Mouse (Mus musculus): ENCODE results near the gene Taf15.

Gene Taf15

GRCm38 (mm10) chr11:83472324-83473234 lies at the start of gene Taf15:
TSS of gene Taf15 (plus strand) at chr11:83473086.
- in situ Hi-C loops (cut with MboI; ENCODE audit: unreplicated experiment in 2 of 2), result no loop called here

GRCm38 (mm10) chr11:83424681-83425080 lies 48.2 kb upstream of the Taf15 start:
- in situ Hi-C loops (cut with MboI; ENCODE audit: unreplicated experiment in 2 of 2), result loop anchor here (5.0 to 10.0 kb wide), 4 partner anchors 67 to 512 kb away; partner anchors contain the start of gene Unc45b (in 1 of the 2)

GRCm38 (mm10) chr11:83426964-83427363 lies 45.9 kb upstream of the Taf15 start:
- in situ Hi-C loops (cut with MboI; ENCODE audit: unreplicated experiment in 2 of 2), result loop anchor here in 1 of 2 experiments (10.0 kb wide), 1 partner anchor 102 kb away; no protein-coding TSS in a partner anchor

- in situ Hi-C loops (cut with MboI; ENCODE audit: unreplicated experiment in 2 of 2), result loop anchor here in 1 of 2 experiments (10.0 kb wide), 1 partner anchor 105 kb away; no protein-coding TSS in a partner anchor
Measured at GRCm38 (mm10) chr11:83429355-83429754, 43.5 kb upstream of the Taf15 start, which contains the start of gene Gas2l2. TSS of gene Gas2l2 (minus strand) at chr11:83429455.

- in situ Hi-C loops (cut with MboI; ENCODE audit: unreplicated experiment in 2 of 2), result no loop called here
Measured at GRCm38 (mm10) chr11:83432533-83432932, 40.4 kb upstream of the Taf15 start.

GRCm38 (mm10) chr11:83437377-83437776 lies 35.5 kb upstream of the Taf15 start, which contains the start of gene 1700020L24Rik:
TSS of gene 1700020L24Rik (plus strand) at chr11:83437677.
- in situ Hi-C loops (cut with MboI; ENCODE audit: unreplicated experiment in 2 of 2), result loop anchor here (5.0 kb wide), 1 partner anchor 300 kb away; no protein-coding TSS in a partner anchor

GRCm38 (mm10) chr11:83439426-83440060 lies 33.3 kb upstream of the Taf15 start:
- in situ Hi-C loops (cut with MboI; ENCODE audit: unreplicated experiment in 2 of 2), result loop anchor here (5.0 to 10.0 kb wide), 4 partner anchors 105 to 298 kb away; no protein-coding TSS in a partner anchor

GRCm38 (mm10) chr11:83440081-83441064 lies 32.5 kb upstream of the Taf15 start:
- in situ Hi-C loops (cut with MboI; ENCODE audit: unreplicated experiment in 2 of 2), result loop anchor here (5.0 to 10.0 kb wide), 3 partner anchors 104 to 192 kb away; no protein-coding TSS in a partner anchor

- in situ Hi-C loops (cut with MboI; ENCODE audit: unreplicated experiment in 2 of 2), result loop anchor here (5.0 to 10.0 kb wide), 3 partner anchors 104 to 191 kb away; no protein-coding TSS in a partner anchor
Measured at GRCm38 (mm10) chr11:83441235-83441634, 31.7 kb upstream of the Taf15 start.

- in situ Hi-C loops (cut with MboI; ENCODE audit: unreplicated experiment in 2 of 2), result loop anchor here (5.0 to 10.0 kb wide), 3 partner anchors 102 to 190 kb away; no protein-coding TSS in a partner anchor
Measured at GRCm38 (mm10) chr11:83442596-83443267, 30.2 kb upstream of the Taf15 start.

GRCm38 (mm10) chr11:83443824-83444223 lies 29.1 kb upstream of the Taf15 start:
- in situ Hi-C loops (cut with MboI; ENCODE audit: unreplicated experiment in 2 of 2), result loop anchor here (5.0 to 10.0 kb wide), 3 partner anchors 101 to 188 kb away; no protein-coding TSS in a partner anchor

- in situ Hi-C loops (cut with MboI; ENCODE audit: unreplicated experiment in 2 of 2), result loop anchor here in 1 of 2 experiments (10.0 kb wide), 1 partner anchor 100 kb away; no protein-coding TSS in a partner anchor
Measured at GRCm38 (mm10) chr11:83445001-83445400, 27.9 kb upstream of the Taf15 start.

GRCm38 (mm10) chr11:83447612-83448011 lies 25.3 kb upstream of the Taf15 start:
- in situ Hi-C loops (cut with MboI; ENCODE audit: unreplicated experiment in 2 of 2), result loop anchor here in 1 of 2 experiments (10.0 kb wide), 1 partner anchor 97 kb away; no protein-coding TSS in a partner anchor

- in situ Hi-C loops (cut with MboI; ENCODE audit: unreplicated experiment in 2 of 2), result loop anchor here in 1 of 2 experiments (10.0 kb wide), 1 partner anchor 97 kb away; no protein-coding TSS in a partner anchor
Measured at GRCm38 (mm10) chr11:83448021-83448926, 24.6 kb upstream of the Taf15 start.

- in situ Hi-C loops (cut with MboI; ENCODE audit: unreplicated experiment in 2 of 2), result loop anchor here in 1 of 2 experiments (10.0 kb wide), 1 partner anchor 96 kb away; no protein-coding TSS in a partner anchor
Measured at GRCm38 (mm10) chr11:83448927-83449236, 24.0 kb upstream of the Taf15 start.

- in situ Hi-C loops (cut with MboI; ENCODE audit: unreplicated experiment in 2 of 2), result loop anchor here in 1 of 2 experiments (10.0 kb wide), 1 partner anchor 96 kb away; no protein-coding TSS in a partner anchor
Measured at GRCm38 (mm10) chr11:83449298-83449697, 23.6 kb upstream of the Taf15 start.

GRCm38 (mm10) chr11:83450550-83450949 lies 22.3 kb upstream of the Taf15 start:
- in situ Hi-C loops (cut with MboI; ENCODE audit: unreplicated experiment in 2 of 2), result no loop called here

- in situ Hi-C loops (cut with MboI; ENCODE audit: unreplicated experiment in 2 of 2), result no loop called here
Measured at GRCm38 (mm10) chr11:83451281-83451680, 21.6 kb upstream of the Taf15 start.
